Mouse (Mus musculus) heart, postnatal 25 days (tissue): Measurements from ENCODE around the gene Fxr1. TPM values are rescaled to one million over a fixed set of nuclear protein-coding genes. Genes with fewer than 3 reads are reported as not detected.
"Not testable (repeated sequence)": the region's sequence is repeated elsewhere in the genome, so short reads cannot be mapped to it uniquely, and the experiment has no call there.

Experiments used
- DNase-seq: peaks from one replicate; pipeline ENCODE4 v3.0.0; 2022; ENCODE audit warnings: low spot score
- intact Hi-C: fragments of 180-260 bp; cut with DNase I; formaldehyde crosslinking; loops from one replicate; pipeline ENCODE4 v1.15.1; 2025
- total RNA-seq, 2 experiments: library from RNA; stranded (reverse); gene quantifications; 2 replicates each; pipeline ENCODE4 v1.2.3; 2021

The Fxr1 gene
- total RNA-seq, 2 experiments from 2014 or later: 164 to 192 TPM

GRCm38 (mm10) chr3:34035706-34036105, 16.0 kb downstream of the Fxr1 start:
- intact Hi-C loops: no loop called here
- no peak for DNase-seq

- intact Hi-C loops: loop anchor here (5.0 kb wide), 1 partner anchor 35 kb away; no protein-coding TSS in a partner anchor
- DNase-seq: no peak
These were observed 22.2 kb downstream of the Fxr1 start for GRCm38 (mm10) chr3:34041990-34042389.

- DNase-seq: no peak
- intact Hi-C loops: no loop called here
These were observed 42.6 kb downstream of the Fxr1 start for GRCm38 (mm10) chr3:34062352-34062751.

- intact Hi-C loops, DNase-seq: not testable (repeated sequence)
These were observed 49.2 kb downstream of the Fxr1 start for GRCm38 (mm10) chr3:34068943-34069342.

- no peak for DNase-seq
- intact Hi-C loops: loop anchor here (5.0 kb wide), 1 partner anchor 115 kb away; no protein-coding TSS in a partner anchor
These were observed 53.0 kb downstream of the Fxr1 start for GRCm38 (mm10) chr3:34072726-34073125.

- intact Hi-C loops: loop anchor here (5.0 kb wide), 1 partner anchor 34 kb away; no protein-coding TSS in a partner anchor
- no peak for DNase-seq
These were observed 56.5 kb downstream of the Fxr1 start for GRCm38 (mm10) chr3:34076058-34076759.

GRCm38 (mm10) chr3:34080900-34081662, 61.3 kb downstream of the Fxr1 start, which contains the start of gene Dnajc19:
Gene Dnajc19, minus strand, starts transcription at chr3:34081321.
- DNase-seq: peak; percentile 80
- intact Hi-C loops: loop anchor here (5.0 to 10.0 kb wide), 3 partner anchors 64 to 276 kb away; partner anchors contain the start of gene Fxr1

- intact Hi-C loops: loop anchor here (5.0 to 10.0 kb wide), 3 partner anchors 65 to 277 kb away; partner anchors contain the start of gene Fxr1
- DNase-seq: no peak
These were observed 62.2 kb downstream of the Fxr1 start for GRCm38 (mm10) chr3:34081929-34082328.

- intact Hi-C loops: loop anchor here (5.0 to 10.0 kb wide), 3 partner anchors 66 to 279 kb away; partner anchors contain the start of gene Fxr1
These were observed 63.9 kb downstream of the Fxr1 start for GRCm38 (mm10) chr3:34083655-34084054.

GRCm38 (mm10) chr3:34102891-34103290, 83.1 kb downstream of the Fxr1 start:
- DNase-seq: no peak
- intact Hi-C loops: no loop called here

More at GRCm38 (mm10) chr3:34083655-34084054, 63.9 kb downstream of the Fxr1 start:
- DNase-seq: no peak

GRCm38 (mm10) chr3:34103902-34104672, 84.3 kb downstream of the Fxr1 start:
- intact Hi-C loops: no loop called here
- DNase-seq: no peak

GRCm38 (mm10) chr3:34106421-34106820, 86.7 kb downstream of the Fxr1 start:
- intact Hi-C loops: no loop called here
- no peak for DNase-seq

- intact Hi-C loops: no loop called here
- DNase-seq: no peak
These were observed 87.9 kb downstream of the Fxr1 start for GRCm38 (mm10) chr3:34107631-34108030.

- intact Hi-C loops: no loop called here
- DNase-seq: no peak
These were observed 92.4 kb downstream of the Fxr1 start for GRCm38 (mm10) chr3:34111941-34112685.

GRCm38 (mm10) chr3:34115806-34116205, 96.1 kb downstream of the Fxr1 start:
- no peak for DNase-seq
- intact Hi-C loops: no loop called here

GRCm38 (mm10) chr3:34119869-34120268, 100.1 kb downstream of the Fxr1 start:
- DNase-seq: no peak
- intact Hi-C loops: no loop called here
